Mouse (Mus musculus) adrenal gland, postnatal 25 days (tissue): ENCODE data around the gene Ybey. TPM values are rescaled to one million over a fixed set of nuclear protein-coding genes. Genes with fewer than 3 reads are reported as not detected.
A peak's percentile ranks its signal among the peaks of the same experiment; 100 is the strongest.

Source experiments
- DNase-seq: peaks from one replicate; pipeline ENCODE4 v3.0.0; 2021; ENCODE audit warnings: mixed read lengths
- total RNA-seq: library from RNA; stranded (reverse); gene quantifications from 2 replicates; pipeline ENCODE4 v1.2.3, GENCODE M21; 2021

Gene Ybey
- total RNA-seq, 1 experiment from 2014 or later, result 4.5 TPM

GRCm38 (mm10) chr10:76442178-76443088 lies 26.5 kb downstream of the Ybey start, which contains the start of gene Pcnt:
TSS of gene Pcnt (minus strand) at chr10:76442786.
- DNase-seq, result peak; percentile 97

- no peak for DNase-seq
Measured at GRCm38 (mm10) chr10:76440281-76440680, 28.6 kb downstream of the Ybey start, which contains the start of gene AC141477.1. TSS of gene AC141477.1 (minus strand) at chr10:76440444.

GRCm38 (mm10) chr10:76439107-76439890 lies 29.6 kb downstream of the Ybey start:
- no peak for DNase-seq

GRCm38 (mm10) chr10:76433925-76434324 lies 35.0 kb downstream of the Ybey start:
- no peak for DNase-seq

- DNase-seq, result no peak
Measured at GRCm38 (mm10) chr10:76425674-76426073, 43.2 kb downstream of the Ybey start.

- no peak for DNase-seq
Measured at GRCm38 (mm10) chr10:76416811-76417210, 52.1 kb downstream of the Ybey start.

Other genes with a start within 250 kb of the Ybey start
- gene Prmt2, start 231.2 kb downstream of the Ybey start, total RNA-seq, result 21.2 and 21.9 TPM in 2 replicates
- 11.3 and 11.8 TPM in 2 replicates for gene S100b, start 215.3 kb downstream of the Ybey start, total RNA-seq
- 28.5 and 33.2 TPM in 2 replicates for gene Dip2a, start 123.8 kb downstream of the Ybey start, total RNA-seq
- gene AC141477.1, start 28.7 kb downstream of the Ybey start, total RNA-seq, result not detected in 2 replicates
- 22.2 and 23.9 TPM in 2 replicates for gene Pcnt, start 26.3 kb downstream of the Ybey start, total RNA-seq
- not detected in 2 replicates for gene 2610028H24Rik, start 20.0 kb downstream of the Ybey start, total RNA-seq
- 39.4 and 40.8 TPM in 2 replicates for gene Mcm3ap, start 187 bp downstream of the Ybey start, total RNA-seq
- gene Lss, start 62.5 kb upstream of the Ybey start, total RNA-seq, result 116 and 134 TPM in 2 replicates
- not detected in 2 replicates for gene Spatc1l, start 93.2 kb upstream of the Ybey start, total RNA-seq
- 2.1 TPM in 1 of 2 replicates, not detected in the other for gene Ftcd, start 106.5 kb upstream of the Ybey start, total RNA-seq
- 29.1 and 32.0 TPM in 2 replicates for gene Col6a2, start 154.5 kb upstream of the Ybey start, total RNA-seq